Mouse (Mus musculus) brain, embryonic 14.5 days (tissue): ENCODE data around the gene Dnajc5g.

ENCODE experiments used
- CTCF ChIP-seq: fragments of 200-500 bp; IDR thresholded peaks from 2 replicates; pipeline ENCODE4 v1.5.1; 2012; ENCODE audit warnings: inconsistent platforms, mild to moderate bottlenecking, moderate library complexity, borderline replicate concordance; ENCODE audit not compliant: insufficient read depth, insufficient read length; ENCODE audit errors: extremely low read depth
- POLR2A ChIP-seq: fragments of 200-500 bp; IDR thresholded peaks from 2 replicates; pipeline ENCODE4 v1.6.1; 2012; ENCODE audit warnings: mild to moderate bottlenecking, inconsistent platforms, borderline replicate concordance; ENCODE audit not compliant: poor library complexity, insufficient read depth, insufficient read length, severe bottlenecking; ENCODE audit errors: extremely low read depth

DNA sequence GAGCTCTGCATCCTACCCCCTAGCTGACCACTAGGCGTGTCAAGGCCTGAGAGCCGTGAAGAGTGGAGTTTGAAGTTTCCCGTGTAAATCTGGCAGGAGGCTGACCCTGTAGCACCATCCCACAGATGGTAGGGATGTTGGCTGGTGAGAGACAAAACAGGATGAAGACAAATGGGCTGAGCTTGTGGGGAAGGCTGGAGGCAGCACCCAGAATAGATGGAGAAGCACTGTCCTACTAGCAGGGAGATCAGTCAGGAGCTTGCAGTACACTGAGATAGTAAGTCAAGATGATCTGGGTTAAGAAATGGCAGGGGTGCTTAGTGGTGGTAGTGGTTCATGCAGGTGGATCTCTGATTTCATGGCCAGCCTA lies 25.3 kb upstream of the Dnajc5g start:
- no peak for TF ChIP-seq CTCF
- TF ChIP-seq POLR2A: no peak
